Mouse (Mus musculus) myocyte (in vitro differentiated cells): ENCODE measurements around the gene Eftud2.

Source experiments
- POLR2A ChIP-seq: IDR thresholded peaks from one replicate; pipeline ENCODE4 v1.6.1; 2011; ENCODE audit warnings: low read depth, mild to moderate bottlenecking, control low read depth, moderate library complexity; ENCODE audit not compliant: insufficient read length
- SRF ChIP-seq: IDR thresholded peaks from one replicate; pipeline ENCODE4 v1.6.1; 2011; ENCODE audit warnings: low read depth; ENCODE audit not compliant: control insufficient read depth, insufficient read length

DNA sequence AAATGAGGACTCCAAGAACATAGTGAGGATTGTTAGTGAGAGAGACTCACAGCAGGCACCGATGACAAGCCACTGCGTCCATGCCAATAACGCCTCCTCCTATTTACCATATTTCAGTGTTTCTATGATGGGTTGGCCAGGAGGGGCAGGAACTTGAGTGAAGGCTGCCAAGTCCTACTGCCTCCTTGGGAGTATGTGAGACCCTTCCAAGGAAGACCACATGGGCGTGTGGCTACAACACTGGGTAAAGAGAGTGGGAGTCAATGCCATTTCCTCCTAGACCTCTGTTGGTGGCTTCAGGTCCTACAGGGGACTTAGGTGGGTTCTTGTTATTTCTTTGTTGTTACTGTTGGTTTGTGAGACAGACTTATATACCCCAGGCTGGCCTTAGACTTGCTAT is 20.4 kb upstream of the Eftud2 start:
- TF ChIP-seq POLR2A (no peak), SRF (no peak)
